Mouse (Mus musculus): ENCODE measurements around the gene Adgrv1.
A peak's percentile ranks its signal among the peaks of the same experiment; 100 is the strongest.
"Not testable (repeated sequence)": the region's sequence is repeated elsewhere in the genome, so short reads cannot be mapped to it uniquely, and the experiment has no call there.

Gene Adgrv1

DNA sequence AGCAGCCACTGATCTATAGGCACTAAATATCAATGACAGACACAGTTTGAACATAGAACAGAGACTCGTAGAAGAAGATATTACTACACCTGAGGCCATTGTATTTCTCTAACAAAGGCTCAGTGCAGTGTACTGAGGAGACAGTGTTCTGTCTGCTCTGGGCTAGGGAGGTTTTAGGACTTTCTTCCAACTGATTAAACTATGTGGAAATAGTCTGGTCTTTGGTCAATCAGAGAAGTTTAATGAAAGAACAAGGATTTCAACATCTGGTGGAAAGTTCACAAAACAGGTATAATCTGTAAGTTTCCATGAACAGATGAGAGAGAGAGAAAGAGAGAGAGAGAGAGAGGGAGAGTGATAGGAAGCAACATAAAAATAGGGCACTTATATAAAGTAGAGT lies 297.7 kb downstream of the Adgrv1 start:
- no peak for DNase-seq (ENCODE audit: low spot score in 2 of 2)

DNA sequence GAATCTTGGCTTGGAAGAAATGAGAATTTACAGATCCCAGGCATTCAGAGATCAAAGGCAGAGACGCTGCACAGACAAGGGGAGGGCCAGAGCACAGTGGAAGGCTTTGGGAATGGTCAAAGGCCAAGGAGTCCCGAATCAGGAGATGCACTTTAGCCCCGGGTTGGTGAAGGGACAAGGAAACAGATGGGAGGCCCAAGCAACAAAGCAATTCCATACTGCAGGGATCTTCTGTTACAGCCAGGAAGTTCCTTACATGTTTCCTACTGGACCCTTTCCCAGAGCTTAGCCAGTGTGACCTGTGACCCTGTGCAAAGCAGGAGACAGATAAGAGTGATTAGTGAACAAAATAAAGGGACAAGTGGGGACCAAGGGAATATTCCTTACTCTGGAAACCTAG lies 300.9 kb downstream of the Adgrv1 start:
- no peak for DNase-seq (ENCODE audit: low spot score in 2 of 2)

DNA sequence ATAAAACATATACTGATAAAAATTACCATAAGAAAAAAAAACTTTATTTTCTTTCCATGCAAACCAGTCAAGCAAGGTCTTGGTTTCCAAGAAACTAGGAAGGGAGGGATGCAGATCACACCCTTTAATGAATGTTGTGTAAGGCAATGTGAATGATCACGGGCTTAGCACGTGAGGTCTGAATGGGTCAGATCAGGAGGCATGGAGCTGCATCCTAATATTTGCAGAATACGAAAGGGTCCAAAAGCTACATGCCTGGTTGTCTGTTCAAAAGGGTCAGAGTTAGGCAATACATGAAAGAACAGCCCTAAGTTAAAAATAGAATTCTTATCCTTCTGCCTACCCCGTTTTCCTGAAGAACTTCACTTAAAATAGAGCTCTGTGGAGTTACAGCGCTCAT lies 303.2 kb downstream of the Adgrv1 start:
- DNase-seq (ENCODE audit: low spot score in 2 of 2): no peak

DNA sequence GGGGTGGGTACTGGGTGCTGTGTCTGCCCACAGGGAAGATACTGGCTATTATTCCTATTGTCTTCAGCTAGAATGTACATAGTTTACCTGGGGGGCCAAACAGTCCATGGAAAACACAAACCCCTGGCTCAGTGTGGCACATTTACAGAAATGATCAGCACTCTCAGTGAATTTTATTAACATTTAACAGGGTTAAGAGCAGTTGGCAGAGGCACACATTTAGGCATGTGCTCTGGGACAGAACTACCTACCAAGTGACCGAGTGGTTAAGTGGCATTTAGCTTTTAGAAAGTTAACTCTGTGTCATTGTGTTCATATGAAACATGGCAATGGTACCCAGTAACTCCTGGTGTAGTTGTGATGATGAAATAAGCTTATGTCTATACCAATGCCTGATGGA lies 304.8 kb downstream of the Adgrv1 start:
- no peak for DNase-seq (ENCODE audit: low spot score in 2 of 2)

DNA sequence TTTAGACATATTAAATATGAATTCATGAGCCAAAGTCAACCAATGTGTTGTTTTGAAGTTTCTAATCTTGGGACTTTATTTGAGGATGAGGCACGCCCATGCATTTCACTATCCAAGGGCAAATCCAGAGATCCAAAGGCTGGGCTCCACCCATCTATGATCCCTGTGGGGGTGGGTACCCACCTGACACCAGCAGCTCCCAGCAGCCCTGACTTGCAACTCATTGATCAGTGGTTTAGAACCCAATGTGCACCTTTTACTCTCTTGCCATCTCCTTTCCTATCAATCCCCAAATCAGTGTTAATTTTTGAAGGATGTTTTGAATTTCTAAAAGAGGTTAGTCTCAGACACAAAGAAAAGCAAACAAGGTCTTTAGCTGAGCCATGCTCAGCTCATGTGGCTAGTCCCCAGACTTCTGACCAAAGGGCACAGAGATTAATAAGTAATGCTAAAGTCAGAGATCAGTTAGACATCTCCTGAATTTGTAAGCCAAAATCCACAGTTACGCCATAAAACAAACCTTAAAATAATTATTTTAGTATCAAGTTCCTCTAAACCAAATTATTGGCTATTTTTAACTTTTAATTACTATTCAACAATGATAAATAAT lies 307.2 kb downstream of the Adgrv1 start:
- DNase-seq (ENCODE audit: low spot score in 2 of 2): no peak

DNA sequence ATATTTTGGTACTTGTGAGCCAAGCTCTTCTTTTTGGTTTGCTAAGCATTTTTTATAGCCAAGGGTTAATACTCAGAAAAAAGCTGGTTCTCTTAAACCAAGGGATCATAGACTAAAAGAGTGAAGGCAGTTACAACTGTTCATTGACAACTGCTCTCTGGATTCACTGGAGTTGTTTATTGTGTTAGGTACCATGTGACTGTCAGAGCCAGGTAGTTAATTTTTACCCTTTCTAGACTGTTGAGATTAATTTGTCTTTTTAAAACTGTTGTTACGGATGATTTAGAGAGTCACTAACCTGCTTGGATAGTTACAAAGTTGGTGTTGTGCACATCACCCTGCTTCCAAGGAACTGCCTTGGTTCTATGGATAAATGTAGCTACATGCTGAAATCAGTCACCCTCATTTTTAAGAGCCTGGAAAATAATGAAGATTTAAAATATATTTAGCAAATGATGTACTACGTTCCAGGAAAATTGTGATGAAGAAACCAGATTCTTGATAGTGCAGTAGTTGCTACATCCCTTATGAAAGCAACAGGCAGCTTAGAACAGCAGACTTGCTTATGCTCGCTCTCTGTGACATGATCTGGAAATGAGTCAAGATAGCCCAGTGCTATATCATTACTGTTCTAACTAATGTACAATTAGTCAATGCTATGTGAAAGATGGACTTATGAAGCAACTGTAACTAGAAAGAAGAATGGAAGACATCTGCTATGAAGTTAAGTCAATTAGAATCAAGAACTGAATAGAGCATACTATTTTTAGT lies 309.2 kb downstream of the Adgrv1 start:
- DNase-seq (ENCODE audit: low spot score in 2 of 2): no peak

DNA sequence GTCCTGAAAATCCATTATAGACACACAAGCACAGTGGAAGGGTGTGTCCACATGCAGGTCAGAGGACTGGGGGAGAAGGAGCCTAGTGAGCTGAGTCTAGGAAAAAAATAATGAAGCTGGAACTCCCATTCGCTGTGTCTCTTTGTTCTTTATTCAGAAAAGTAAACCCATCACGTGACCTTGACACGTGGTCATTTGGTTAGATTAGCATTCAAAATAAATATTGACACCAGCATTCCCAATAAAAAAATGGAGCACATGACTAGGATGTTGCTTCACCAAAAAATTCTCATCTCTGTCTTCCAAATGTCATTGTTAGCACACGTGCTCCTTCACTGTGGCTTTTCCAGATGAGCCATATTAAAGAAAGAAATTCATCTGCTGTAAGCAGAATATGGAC lies 316.4 kb downstream of the Adgrv1 start:
- DNase-seq (ENCODE audit: low spot score in 2 of 2): no peak

DNA sequence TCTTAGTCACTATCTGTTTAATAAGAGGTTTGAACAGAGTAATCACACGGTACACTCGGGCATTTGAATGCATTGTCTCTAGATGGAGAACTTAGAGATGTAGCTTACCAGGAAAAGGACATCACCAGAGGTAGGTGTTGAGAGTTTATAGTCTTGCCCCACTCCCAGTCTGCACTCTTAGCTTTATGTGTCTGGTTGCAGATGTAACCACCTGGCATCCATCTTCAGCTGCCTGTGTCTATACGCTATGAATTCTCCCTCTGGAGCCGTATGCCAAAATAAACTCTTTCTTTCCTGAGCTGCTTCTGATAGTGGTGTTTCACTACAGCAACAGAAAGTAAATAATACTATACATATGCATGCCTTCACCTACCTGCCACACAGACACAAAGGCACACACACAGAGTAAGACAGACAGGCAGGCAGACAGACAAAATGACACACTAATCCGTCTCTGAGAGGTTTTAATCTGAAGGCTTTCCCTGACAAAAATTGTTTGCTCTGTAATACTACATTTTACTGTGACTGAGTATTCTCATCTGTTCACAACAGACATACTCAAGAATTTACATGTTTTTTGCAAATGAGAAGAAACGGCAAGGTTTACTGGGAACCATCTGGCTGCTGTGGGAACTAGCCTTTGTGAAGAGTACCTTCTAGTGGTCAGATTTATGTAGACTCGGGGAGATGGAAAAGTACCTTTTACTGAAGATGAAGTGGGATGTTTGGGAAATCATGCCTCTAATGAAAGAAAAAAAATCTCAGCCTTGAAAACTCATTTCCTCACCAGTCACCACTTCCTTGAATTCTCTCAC lies 318.4 kb downstream of the Adgrv1 start:
- DNase-seq (ENCODE audit: low spot score in 2 of 2): peak in 1 of 2 experiments; percentile 16

DNA sequence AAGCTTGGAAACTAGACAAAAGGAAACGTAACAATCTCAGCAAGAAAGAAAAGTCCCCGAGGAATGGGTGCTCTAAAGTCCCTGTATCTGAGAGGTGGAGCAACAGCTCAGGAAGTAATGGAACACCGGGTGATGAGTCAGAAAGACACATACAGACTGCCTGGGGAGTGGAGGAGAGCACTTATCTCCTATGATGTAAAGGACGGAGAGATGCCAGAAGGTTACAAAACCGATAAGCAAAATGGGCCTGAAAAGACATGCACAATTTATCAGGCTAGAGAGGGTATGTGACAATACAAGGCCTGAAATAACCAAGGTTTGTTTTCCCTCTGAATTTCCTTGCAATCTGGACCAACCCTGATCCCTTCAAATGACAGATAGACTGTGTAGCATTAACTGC lies 320.8 kb downstream of the Adgrv1 start:
- DNase-seq (ENCODE audit: low spot score in 2 of 2): no peak

DNA sequence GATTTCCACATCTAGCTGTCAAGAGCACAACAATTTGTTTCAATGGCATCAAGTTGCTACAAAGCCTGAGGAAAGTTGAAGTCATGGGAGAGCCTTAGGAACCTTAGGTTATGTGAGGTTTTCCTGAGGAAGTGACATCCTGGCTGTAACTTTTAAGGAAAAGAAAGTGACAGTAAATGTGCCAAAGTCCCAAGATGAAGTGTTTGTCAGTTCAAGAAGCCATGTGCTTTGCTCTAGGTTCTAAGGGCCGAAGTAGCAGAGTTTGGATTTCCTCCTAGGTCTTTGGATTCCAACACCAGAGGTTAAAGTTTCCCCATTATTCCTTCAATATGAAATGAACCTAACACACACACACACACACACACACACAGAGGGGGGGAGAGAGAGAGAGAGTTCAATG lies 332.1 kb downstream of the Adgrv1 start:
- no peak for DNase-seq (ENCODE audit: low spot score in 2 of 2)

DNA sequence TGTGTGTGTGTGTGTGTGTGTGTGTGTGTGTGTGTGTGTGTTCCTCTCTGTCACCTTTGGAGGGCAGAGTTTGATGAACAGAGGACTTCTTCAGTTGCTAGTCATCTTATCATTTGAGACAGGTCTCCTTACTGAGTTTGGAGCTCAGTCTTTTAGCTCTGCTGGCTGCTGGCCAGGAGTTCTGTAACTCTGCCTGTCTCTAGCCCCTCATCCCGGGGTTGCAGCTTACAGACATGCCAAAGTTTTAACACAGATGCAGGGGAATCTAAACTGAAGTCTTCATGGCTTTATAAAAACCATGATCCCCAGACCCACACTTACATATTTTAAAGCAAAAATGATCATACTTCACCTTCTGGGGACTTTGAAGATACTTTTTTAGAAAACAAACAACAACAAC lies 338.8 kb downstream of the Adgrv1 start:
- DNase-seq (ENCODE audit: low spot score in 2 of 2): no peak

DNA sequence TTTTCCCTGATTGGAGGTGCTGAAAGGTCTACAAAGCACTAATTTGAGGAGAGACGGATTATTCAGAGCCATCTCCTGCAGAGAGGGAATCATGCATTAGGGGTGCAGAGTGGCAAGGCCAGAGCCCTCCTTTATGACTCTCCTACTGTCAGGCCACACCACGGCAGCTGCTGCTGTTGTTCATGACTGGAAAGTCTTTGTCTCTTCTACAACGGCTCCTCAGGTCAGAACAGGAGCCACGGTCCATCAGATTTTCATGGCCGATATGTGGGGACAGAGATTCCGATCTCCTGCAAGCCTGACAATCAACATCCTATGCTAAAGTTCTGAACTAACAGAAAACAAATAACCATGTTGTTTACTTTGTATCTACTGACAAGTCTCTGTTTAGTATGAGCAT lies 350.8 kb downstream of the Adgrv1 start:
- no peak for DNase-seq (ENCODE audit: low spot score in 2 of 2)

DNA sequence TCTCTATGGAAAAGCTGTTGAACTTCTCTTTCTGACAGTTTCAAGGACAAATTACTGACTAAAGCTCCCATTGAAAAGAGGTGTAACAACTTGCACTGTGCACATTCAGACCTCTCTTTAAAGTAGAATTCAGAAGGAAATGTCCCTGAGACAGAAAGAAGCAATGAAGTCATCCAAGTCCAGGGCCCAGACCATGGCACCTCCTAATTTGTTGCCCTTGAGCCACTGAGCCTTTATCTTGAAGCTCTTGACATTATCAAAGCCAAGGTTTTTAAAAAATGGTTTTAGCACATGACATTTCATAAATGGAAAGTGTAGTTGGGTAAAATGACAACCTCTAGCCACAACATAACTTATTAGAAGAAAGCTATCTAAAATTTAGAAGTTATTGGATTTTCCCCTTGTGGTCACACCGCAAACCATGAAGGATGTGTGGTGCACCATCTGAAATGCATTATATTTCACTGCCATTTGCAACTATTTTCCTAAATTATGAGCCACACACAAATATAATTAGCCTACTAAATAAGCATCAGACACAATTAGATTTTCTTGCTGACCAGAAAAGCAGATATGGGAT lies 352.2 kb downstream of the Adgrv1 start:
- DNase-seq (ENCODE audit: low spot score in 2 of 2): no peak

DNA sequence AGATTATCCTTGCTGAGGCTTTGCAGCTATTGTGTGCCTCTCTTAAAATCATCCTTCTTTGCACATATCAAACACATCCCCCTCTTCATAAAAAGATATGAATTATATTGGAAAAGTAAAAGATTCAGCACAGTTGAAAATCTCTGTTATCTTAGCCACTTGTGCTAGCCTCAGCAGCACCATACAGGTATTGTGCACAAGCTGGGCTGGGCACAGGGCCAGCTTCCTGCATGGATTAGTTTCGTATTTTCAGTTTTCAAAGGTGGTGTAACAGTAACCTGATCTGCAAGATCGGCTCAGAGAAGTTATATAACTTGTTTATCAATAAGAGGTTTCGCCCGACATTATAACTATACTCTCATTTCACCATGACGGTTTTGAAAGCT lies 353.6 kb downstream of the Adgrv1 start:
- DNase-seq (ENCODE audit: low spot score in 2 of 2): no peak

DNA sequence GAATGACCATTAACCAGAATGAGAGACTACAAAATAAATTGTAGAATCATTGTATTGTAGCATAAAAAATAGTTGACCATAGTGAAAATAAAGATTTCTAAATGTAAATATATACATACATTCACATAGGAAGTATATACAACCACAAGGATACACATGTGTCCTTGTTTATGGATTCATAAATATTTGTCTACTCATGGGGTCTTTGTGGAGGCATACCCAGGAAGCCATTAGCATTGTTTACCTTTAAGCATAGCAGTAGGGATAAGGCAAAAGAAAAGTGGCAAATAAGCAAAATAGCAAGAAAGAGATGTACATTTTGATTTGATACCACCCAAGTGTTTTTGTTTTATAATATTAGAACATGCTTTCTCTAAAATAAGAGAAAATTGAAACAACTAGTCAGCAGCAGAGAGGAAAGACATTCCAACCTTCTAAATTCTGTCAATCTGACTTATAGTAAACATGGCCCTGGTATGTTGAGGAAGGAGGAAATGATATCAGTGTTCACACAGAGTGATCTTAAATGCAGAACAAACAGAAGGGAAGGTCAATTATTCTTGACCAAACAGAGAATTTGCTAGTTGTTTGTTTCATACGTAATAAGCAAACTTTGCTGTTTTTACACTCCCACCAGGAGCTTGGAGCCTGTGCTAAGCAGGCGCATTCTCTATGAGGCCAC lies 354.1 kb downstream of the Adgrv1 start:
- no peak for DNase-seq (ENCODE audit: low spot score in 2 of 2)

DNA sequence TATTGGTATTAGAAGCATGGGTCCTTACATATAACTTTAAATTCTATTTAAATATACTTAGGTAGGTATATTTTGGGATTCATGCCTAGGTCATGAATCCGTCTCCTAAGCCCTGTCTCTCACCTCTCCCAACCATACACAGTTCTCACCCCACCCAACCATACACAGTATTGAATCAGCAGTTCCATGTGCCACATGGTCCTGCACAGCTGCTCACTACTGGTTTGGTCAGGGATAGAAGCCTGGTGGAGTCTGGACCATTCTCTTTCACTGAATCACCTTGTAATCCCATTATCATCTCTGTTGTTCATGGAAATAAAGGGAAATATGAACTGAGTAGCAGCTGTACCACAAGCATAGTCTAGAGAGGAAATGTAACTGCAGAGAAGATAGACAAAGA lies 359.1 kb downstream of the Adgrv1 start:
- no peak for DNase-seq (ENCODE audit: low spot score in 2 of 2)

DNA sequence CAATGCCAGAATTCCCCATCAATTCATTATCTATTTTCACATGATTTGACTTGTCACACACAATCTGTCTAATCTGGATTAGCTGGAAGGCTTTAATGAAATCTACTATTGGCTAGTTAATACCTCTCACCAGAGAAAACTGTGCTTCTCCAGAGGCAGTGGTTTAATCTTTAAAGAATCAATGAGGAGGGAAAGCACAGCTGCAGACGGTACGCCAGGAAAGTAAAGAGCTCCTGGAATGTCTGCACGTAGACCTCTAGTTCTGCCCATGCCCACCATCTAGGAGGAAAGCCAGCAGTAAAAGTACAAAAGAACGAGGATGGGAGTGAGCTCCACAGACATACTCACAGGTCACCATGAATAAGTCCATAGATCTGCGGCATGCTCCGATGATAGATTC lies 362.6 kb downstream of the Adgrv1 start:
- no peak for DNase-seq (ENCODE audit: low spot score in 2 of 2)

DNA sequence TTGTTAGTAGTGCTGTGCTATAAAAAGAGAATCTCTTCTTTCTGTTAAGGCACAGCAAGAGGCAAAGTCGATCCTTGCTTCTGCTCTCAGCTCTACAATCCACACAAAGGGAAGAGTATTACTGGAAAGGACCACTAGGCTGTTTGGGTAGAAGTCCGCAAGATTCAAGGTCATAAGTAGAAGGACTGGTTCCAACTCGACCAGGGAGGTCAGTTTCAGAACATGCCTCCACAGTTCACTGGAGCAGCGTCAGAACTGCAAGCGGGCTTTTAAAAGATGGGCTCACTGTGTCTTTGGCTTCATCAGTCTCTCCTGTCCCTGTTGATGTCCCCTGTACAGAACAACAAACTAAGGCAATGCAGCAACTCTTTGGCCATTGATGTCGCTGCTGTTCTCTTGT lies 363.9 kb downstream of the Adgrv1 start:
- no peak for DNase-seq (ENCODE audit: low spot score in 2 of 2)

DNA sequence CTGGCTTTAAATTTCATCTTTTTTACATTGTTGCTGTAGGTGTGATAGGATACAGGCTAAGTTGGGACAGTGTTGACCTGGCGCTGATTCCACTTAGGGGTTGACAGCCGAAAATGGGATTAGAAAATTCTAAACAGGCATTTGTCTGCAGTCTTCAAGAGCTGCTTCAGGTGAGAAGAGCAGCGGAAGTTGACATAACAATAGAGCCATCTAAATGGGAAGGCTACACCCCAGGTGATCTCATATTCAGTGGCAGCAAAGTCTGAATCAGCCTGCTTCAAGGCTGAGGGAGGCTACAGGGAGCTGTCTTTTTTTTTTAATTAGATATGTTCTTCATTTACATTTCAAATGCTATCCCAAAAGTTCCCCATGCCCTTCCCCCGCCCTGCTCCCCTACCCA lies 365.5 kb downstream of the Adgrv1 start:
- DNase-seq (ENCODE audit: low spot score in 2 of 2): not testable (repeated sequence)

DNA sequence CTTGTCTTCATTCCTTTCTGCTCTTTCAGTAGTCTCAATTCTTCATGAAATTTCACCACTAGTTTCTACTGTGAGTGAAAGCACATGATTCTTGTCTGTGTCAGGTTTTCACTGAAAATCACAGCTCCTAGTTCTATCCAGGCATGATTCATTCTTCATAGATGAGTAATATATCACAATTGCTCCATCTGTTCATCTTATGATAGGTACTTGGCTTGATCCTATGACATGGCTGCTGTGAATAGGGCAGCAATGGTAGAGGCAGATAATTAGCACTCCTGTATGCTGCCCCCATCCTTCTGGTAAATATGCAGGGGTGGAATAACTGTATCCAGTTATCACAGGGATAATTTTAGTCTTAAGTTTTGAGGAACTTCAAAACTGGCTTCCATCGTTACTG lies 368.5 kb downstream of the Adgrv1 start:
- no peak for DNase-seq (ENCODE audit: low spot score in 2 of 2)

DNA sequence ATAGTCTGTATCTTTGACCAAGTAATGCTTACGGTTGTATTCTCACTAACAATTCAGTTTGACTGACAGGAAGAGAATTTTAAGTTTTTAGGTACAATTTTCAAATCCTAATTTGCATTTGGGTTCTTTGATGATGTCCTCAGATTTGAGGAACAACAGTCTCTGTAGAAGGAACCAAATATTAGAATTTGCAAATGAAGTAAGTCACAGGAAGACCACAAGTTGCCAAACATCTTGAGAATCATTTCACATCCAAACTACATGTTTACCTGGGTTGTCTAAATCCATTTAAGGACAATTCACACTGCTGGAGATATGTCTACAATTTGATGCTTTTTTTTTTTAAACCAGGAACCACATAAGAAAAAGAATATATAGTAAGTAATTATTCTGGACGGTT lies 391.8 kb downstream of the Adgrv1 start:
- no peak for DNase-seq (ENCODE audit: low spot score in 2 of 2)

DNA sequence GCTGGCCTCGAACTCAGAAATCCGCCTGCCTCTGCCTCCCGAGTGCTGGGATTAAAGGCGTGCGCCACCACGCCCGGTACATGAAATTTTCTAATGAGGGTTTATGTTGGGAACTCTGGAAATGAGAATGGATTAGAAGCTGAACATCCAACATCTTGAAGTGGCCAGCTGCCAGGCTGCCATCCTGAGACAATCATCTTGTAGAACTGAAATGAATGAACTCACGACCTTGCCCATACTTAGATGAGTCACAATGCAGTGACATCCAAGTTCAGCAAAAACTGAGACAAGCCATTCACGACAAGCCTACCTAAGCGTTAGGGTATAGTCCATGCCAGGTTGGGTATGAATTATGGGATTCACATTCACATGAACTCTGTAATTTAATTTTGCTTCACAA lies 393.1 kb downstream of the Adgrv1 start:
- DNase-seq (ENCODE audit: low spot score in 2 of 2): no peak

Measured in left cerebral cortex, adult 9 months (tissue).